Mouse (Mus musculus): Measurements from ENCODE around the gene Tlcd2. TPM values are rescaled to one million over a fixed set of nuclear protein-coding genes. Genes with fewer than 3 reads are reported as not detected.
A peak's percentile ranks its signal among the peaks of the same experiment; 100 is the strongest.

The Tlcd2 gene
- total RNA-seq (2014; fragmentation: Nextera tagmentation) (12.1 and 30.0 TPM in 2 replicates), total RNA-seq (2017) (14.1 and 23.2 TPM in 2 replicates)

DNA sequence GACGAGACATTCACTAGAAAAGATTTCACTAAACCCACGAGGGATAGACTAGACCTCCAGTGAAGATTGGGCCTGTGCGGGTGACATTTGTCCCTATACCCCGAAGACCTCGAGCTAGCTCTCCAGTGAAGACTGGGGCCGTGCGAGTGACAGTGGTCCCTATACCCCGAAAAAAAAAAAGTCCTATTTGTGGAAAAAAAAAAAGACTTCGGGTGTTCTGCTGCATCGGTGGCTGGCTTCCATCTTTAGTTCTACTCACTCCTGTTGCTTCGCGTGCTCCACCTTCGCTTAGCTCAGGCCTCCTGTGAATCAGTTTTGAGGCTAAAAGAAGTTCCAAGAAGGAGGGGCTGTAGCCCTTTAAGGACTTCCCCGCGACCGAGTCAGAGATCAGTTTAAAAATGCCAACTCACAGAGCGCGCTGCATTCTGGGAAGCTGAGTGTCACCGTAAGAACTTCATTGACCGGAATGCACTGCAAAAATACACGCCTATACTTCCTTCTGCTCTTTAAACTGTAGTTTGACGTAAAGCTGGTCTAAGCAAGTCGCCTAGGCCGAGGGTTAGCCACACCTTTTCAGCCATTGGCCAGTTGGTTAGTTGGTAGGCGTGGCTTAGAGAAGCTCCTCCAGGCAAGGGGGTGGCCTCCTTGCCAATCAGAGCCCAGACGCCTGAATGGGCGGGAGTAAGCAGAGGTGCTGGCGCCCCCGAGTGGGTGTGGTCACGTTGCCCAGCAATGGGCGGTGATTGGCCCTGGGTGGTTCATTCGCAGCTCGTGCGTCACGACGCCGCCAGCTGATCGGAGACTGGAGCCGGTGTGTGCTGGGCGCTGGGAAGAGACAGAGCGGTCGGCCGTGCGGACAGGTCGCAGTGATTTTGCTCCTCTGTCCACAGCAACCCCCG is at the start of gene Tlcd2:
Tlcd2 (plus strand) TSS at position 872 of the 899 bp plus-strand sequence.
- peak; percentile 72 for ATAC-seq (replicated peaks; ENCODE audit: poor library complexity, severe bottlenecking)

DNA sequence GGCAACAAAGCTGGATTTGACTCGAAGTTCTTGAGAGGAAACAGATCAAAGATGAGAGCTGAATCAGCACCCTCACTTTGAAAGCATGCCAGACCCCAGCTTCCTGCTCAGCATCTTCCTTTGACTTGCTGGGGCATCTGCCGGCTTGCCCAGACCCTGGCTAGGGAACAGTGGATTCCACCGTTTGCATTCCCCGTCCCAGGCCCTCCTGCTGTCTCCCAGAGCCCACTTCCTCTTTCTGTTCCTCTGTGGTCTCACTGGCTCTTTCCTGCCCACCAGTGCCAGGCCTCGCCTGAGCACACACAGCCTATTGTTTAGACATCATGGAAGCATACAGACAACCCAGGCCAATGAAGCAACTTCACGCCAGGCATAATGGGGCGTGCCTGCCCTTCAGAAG is 46.4 kb upstream of the Tlcd2 start:
- ATAC-seq (replicated peaks; ENCODE audit: poor library complexity, severe bottlenecking) = peak; percentile 97

DNA sequence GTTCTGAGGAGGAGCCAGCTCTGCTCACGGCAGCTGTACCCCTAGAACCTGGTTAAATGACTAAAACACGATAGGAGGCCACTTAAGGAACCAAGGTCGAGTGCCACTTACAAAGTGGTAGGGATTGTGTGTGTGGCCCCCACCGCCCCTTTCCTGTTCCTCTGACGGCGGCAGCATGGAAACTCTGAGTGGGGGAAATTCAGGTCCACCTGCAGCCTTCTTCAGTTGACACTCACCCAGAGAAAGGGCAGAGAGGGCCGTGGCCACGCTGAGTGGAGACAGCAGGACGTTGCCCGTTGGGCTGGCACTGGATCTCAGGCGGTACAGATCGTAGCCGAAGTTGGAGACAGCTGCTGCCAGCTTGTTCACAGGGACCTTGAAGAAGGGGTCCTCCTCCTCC is 45.5 kb upstream of the Tlcd2 start:
- ATAC-seq (replicated peaks; ENCODE audit: poor library complexity, severe bottlenecking) = 0 out of 2 replicates have a peak, but pooled peaks have one; percentile 5

DNA sequence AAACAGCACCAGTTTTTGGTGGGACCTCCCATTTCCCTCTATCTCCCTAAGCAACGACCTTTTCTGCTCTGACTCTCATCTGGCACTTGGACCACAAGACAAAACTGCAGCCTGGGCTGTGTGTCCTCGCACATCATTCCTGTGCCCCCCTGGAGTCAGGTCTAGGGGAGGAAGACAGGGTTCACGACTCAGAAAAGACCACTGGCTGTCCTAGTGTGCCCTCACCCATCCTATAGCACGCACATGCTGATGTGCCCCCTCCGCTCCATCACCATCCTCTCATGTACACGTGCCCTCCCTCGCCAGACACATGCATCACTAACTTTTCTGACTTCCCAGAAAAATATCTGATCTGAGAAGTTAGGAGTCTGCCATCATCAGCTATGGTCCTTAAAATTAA is 41.5 kb upstream of the Tlcd2 start:
- ATAC-seq (replicated peaks; ENCODE audit: poor library complexity, severe bottlenecking) = no peak

DNA sequence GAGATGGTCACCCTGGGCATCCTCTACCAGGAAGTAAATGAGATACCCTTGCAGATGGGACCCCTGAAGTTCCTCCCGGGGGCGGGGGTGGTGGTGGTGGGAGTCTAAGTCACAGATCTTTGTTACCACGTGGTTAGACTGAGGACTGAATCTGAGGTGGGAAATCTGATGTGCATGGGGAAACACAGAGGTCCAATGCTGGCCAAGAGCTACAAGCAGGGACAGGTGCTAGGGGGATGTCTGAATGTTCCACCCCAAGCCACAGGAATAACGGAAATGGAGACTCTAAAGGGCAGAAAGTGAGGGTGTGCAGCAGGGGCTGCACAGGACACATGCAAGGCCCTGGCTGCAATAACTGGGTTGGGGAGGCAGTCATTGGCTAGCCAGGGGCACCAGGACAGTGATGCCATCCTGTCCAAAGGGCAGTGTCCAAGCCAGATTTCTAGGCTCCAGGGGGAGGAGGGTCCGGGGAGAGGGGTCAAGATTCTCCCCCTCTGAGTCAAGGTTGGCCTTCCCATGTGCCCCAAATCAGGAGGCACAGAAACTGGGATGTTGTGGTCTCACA is 40.6 kb upstream of the Tlcd2 start:
- ATAC-seq (replicated peaks; ENCODE audit: poor library complexity, severe bottlenecking) = no peak

DNA sequence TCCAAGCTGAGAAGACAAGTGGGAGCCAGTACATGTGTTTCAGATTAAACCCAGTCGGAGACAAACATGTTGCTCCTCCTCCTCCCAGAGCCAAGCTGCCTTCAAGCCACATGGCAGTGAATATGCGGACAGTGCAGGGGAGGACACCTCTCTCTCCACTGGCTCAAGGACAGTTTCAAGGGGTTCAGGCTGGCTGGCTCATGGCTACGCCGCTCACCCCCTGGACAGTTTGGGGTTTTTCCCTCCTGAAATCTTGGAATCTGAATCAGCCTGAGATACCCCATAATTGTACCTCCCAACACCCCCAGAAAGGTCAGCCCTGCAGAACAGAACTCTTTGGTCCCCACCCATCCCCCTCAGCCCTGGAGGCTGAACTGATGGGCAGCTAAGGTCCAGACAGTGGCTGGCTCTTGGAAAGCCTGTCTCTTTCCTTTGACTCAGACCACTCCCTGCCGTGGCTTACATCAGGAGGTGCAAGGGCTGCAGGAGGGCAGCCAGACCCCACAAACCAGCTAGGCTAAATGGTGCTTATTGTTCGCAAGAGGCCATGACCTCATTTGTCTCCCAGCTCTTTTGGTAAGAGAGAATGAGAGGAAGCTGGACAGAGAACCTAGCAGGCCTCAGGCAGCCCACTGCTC is 40.0 kb upstream of the Tlcd2 start:
- ATAC-seq (replicated peaks; ENCODE audit: poor library complexity, severe bottlenecking) = no peak

DNA sequence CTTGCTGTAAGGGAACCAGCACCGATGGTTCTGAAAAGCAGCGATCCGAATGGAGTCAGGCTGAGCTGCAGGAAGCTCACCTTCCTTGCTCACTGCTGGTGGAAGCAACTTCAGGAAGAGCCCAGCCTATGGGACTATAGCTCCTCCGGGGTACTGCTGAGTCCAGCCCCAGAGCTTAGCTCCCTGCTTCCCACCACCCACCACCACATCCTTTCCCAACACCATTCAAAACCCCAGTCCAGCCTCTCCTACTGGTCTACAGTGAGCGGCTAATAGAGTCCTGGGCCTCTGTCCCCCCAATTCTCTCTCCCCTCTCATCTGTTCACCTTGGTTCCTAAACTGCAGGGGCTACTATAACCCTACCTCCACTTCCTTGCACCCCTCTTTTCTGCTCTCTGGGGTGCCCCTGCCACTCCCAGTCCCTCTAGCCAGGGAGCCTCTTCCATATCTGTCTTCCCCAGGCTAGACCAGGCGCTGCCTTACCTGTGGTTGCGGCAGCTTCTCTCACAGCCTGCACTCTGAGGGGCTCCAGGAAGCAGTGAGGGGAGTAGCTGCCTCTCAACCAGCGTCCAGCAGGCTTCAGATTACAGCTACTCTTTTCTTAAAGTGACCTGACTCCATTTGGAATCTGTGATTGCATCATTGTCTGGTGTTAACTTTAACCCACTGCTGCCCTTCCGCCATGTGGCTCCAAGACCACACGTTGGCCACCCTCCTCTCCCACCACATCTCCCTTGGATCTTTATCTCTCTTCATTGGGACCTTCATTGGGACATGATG is 39.3 kb upstream of the Tlcd2 start, which contains the start of gene Serpinf1:
Serpinf1 (minus strand) TSS at position 689 of the 780 bp plus-strand sequence.
- peak; percentile 70 for ATAC-seq (replicated peaks; ENCODE audit: poor library complexity, severe bottlenecking)

DNA sequence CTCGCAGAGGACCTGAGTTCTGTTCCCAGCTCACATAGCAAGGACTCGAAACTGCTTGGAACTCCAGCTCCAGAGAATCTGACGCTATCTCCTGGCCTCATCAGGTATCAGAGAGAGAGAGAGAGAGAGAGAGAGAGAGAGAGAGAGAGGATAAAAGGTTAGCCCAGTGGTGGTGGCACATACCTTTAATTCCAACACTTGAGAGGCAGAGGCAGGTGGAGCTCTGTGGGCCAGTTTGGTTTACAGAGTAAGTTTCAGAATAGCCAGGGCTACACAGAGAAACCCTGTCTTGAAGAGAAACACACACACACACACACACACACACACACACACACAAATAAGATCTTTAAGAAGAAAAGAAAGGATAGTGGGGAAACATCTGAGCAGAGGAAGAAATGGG is 38.4 kb upstream of the Tlcd2 start:
- no peak for ATAC-seq (replicated peaks; ENCODE audit: poor library complexity, severe bottlenecking)

DNA sequence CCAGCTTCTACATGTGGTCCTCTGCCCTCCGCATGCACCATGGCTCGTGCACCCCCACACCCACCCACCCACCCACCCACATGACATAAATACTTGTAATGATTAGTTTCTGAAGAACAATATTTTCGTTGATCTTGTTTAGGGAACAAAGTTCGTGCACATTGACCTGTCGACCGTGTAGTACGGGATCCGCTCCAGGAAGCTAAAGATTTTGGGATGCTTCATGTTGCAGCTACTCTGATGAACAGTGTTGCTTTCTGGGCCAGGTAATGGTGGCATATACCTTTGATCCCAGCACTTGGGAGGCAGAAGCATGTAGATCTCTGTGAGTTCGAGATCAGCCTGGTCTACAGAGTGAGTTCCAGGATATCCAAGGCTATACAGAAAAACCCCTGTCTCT is 37.5 kb upstream of the Tlcd2 start:
- ATAC-seq (replicated peaks; ENCODE audit: poor library complexity, severe bottlenecking) = no peak

DNA sequence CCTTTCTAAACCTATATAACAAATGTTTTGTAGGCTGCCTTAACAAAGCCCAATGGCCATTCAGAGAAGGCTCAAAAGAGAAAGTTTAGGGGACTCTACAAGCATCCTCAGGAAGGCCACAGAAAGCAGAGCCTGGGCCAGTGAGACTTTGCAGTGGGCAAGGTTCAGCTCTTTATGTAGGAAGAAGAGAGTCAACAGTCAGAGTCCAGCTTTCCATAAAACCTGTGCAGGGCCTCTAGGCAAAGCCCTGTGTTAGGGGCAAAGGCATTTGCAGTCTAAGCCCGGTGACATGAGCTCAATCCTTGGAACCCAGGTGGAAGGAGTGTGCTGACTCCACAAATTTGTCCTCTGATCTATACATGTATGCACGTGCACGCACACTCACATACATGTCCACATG is 37.1 kb upstream of the Tlcd2 start:
- no peak for ATAC-seq (replicated peaks; ENCODE audit: poor library complexity, severe bottlenecking)

DNA sequence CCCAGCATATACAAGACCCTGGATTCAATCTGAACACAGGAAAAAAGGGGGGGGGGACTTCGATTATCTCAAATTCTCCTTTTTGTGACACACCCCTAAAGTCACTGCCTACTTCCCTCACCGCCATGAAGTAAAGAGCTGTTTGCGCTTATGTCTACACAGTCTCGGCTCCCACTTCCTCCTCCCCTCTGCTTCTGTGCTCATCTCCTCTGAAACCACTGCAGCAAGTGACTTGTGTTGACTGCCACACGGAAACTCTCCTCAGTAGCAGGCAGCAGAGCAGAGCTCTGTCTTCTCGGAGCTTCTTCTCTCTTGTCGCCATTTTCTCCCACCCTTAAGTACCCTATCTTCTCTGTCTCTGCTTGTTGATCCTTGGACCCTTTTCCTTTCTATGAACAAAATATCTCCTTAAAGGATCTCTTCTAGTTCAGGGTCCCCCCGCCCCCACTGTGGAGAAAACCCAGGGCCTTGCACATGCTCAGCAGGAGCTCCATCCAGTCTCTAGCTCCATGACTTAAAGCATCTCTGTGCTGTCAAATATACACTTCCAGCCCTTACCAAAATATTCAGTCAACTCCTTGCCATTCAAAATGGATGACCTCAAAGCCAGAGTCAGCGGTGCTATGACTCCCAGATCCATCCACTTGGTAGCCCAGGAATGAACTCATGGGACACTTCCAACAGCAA is 32.4 kb upstream of the Tlcd2 start:
- peak; percentile 99 for ATAC-seq (replicated peaks; ENCODE audit: poor library complexity, severe bottlenecking)

DNA sequence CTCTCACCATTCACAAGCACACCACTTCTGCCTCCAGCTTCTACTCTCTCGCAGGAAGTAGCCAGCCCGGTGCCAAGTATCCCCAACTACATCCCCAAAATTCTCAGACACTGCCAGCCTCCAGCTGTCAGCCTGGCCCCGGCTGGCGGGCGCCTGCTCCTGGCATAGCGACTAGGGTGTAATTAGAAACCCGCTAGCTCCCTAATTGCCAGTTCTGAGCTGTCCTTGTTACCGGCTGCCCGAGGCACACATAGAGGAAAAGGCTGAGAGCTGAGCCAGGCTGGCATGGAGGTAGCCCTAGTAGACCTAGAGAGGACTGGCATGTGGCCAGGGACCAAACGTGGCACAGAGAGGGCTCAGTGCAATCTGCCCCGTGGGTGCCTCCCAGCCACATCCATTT is 30.2 kb upstream of the Tlcd2 start:
- no peak for ATAC-seq (replicated peaks; ENCODE audit: poor library complexity, severe bottlenecking)

DNA sequence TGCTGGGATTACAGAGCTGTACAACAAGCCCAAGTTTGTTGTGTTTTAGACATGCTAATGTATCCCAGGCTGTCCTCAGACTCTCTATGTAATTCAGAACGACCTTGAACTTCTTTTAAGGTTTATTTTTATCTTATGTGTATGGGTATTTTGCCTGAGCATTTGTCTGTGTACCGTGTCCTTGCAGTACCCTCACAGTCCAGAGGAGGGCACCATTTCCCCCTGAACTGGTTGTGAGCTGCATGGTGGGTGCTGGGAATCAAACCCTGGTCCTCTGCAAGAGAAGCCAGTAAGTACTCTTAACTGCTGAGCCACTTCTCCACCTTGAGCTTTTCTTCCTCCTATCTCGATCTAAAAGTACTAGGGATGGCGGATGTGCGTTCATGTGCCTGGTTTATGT is 27.4 kb upstream of the Tlcd2 start:
- no peak for ATAC-seq (replicated peaks; ENCODE audit: poor library complexity, severe bottlenecking)

DNA sequence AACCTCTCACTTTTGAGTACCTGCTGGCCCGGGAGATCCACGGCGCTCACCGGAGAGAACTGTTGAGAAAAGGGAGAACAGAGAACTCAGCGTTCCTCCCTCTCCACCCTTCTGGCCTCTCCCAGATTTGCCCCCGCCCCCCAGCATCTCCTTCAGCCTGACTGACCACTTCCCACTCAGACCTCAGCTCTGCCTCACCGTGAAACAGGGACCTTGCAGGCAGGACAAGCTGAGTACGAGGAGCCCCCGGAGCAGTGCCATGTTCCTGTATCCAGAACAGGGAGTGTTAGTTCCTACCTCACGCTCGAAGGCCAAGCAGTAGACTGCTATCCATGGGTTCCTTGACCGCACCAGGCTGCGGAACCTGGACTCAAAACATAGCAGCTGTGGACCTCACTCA is 23.3 kb upstream of the Tlcd2 start:
- 0 out of 2 replicates have a peak, but pooled peaks have one; percentile 30 for ATAC-seq (replicated peaks; ENCODE audit: poor library complexity, severe bottlenecking)

DNA sequence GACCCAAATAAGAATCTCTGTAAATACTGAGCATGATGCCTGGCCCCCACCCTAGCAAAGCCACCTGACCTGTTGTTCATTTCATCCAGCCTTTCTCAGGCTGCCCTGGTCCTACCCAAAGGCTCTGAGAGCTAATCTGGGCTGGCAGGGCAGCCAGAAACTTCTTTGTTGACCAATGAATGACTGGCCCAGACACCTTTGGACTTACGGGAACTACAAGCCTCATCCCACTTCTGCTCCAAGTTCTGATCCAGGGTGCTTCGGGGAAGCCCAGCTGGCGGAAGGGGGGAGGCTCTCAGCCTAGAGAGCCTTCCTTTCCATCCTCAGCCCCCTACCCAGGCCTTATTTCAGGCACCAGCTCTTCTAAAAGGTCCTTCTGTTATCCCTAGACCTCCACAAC is 22.7 kb upstream of the Tlcd2 start:
- ATAC-seq (replicated peaks; ENCODE audit: poor library complexity, severe bottlenecking) = no peak

DNA sequence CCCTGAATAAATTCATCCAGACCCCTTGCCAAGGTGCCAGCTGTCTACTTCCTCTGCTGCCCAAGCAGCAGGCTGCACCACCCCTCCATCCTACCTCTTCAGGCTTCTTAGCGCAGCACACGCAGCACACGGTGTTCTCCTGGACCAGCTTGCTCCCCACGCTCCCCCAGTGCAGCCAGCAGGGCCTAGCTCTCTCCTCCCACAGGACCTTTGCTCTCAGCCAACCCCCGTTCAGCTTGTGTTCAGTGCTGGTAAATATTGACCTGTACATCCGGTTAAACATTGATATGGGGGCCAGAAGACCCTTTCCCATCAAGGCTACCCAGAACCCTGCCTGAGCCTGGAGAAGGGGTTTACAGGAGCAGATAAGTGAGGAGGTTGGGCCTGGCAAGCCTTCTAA is 22.2 kb upstream of the Tlcd2 start, which contains the start of gene Serpinf2:
Serpinf2 (minus strand) TSS at position 229 of the 400 bp plus-strand sequence.
- no peak for ATAC-seq (replicated peaks; ENCODE audit: poor library complexity, severe bottlenecking)

DNA sequence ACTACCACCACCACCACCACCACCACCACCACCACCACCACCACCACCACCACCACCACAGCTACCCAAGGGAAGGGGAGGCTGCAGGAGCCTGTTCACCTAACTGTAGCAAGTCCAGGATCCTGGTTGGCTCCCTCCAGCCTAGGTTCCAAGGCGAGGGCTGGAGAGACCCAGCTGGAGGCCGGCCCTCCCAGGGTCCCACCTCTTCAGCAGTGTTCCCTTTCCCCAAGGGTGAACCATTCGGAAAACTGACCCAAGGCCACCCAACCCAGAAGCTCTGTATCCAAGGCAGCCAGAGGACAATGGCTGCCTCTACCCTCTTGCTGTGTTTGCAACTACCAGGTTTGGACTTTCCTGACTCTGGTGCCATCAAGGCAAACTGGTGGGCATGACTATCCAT is 21.6 kb upstream of the Tlcd2 start:
- no peak for ATAC-seq (replicated peaks; ENCODE audit: poor library complexity, severe bottlenecking)

DNA sequence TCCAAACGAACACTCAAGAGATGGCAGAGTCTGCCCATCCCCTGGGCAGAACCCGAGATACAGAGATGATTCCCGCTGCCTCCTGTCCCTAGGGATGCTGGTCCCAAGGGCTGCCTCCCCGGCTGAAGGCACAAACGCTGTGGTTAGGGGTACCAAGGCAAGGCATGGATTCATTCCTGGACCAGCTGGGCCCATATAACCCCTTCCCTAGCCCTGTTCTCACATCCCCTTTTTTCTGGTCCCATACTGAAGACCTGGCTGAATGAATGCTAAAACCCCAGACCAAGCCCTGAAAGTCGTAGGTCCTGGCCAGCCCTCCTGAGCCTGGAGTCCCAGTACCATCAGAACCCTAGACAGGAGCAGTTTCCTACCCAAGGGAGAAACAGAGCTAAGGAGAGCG is 20.5 kb upstream of the Tlcd2 start:
- ATAC-seq (replicated peaks; ENCODE audit: poor library complexity, severe bottlenecking) = no peak

DNA sequence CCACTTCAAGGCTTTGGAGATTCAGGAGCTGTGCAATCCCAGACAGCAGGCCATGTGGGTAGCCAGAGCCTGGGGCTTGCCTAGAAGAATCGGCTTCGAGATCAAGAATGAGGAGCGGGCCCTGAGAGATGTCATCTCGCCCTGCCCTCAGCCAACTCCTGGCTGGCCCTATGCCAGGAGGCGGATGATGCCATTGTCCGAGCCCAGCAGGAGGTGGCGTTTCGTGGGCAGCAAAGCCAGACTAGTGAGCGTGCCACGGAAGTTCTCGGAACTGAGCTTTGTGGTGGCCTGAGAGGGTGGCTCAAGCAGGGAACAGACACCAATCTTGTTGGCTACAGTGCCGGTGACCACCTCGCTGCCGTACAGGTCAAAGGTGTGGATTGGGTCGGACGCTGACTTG is 19.9 kb upstream of the Tlcd2 start:
- ATAC-seq (replicated peaks; ENCODE audit: poor library complexity, severe bottlenecking) = no peak

DNA sequence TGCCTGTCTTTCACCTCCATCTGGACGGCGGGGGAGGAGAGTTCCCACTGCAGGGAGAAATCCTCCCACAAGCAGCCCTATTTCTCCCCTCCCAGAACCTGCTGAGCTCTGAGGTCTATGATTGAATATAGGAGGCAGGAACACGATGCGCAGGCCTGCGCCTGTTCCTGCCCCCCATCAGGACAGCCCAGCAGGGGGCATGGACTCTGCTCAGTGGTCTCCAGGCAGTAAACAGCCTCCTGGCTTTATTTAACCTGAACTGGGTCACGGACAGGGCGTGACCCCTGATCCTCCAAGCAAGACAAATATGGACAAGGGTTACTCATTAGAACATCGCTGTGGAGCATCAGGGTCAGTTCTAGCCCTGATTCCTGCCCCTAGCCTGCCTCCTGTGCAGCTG is 17.8 kb upstream of the Tlcd2 start:
- no peak for ATAC-seq (replicated peaks; ENCODE audit: poor library complexity, severe bottlenecking)
